Mouse (Mus musculus): Measurements from ENCODE around the gene Pitpnm1. TPM values are rescaled to one million over a fixed set of nuclear protein-coding genes. Genes with fewer than 3 reads are reported as not detected.

The Pitpnm1 gene
- polyA plus RNA-seq, 1 experiment from 2014 or later, result 13.1 TPM

DNA sequence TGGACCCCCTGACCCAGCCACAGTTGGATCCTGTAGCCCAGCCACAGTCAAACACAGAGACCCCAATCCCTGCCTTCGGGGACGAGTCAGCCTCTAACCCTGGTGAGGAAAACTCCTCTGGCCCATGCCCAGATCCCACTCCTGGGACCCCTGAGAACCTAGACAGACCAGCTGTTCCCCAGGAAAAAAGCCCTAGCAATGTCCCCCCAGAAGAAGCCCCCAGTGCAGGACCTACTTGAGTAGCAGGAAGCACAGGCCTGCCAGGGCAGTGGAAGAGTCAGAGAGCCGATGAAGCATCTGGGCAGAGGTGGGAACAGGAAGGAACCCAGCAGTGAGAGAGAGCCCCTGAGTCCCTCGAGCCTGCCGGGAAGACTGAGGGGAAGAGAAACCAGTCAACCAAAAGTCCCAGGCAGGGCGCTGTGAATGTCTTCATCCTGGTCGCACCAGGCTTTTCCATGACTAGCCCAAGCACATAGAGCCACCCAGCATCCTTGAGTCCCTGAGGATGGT, 44.0 kb downstream of the Pitpnm1 start, which contains the start of gene Cabp4:
Gene Cabp4 (minus strand): TSS at position 275 of the 510 bp plus-strand sequence.
- WGBS, result 85% methylated on average over 7 of the region's 7 CpGs
- ATAC-seq (ENCODE audit: insufficient read depth, low FRiP score, low TSS enrichment) (no peak), DNase-seq (ENCODE audit: low spot score) (no peak)
- H3K36me3 ChIP-seq (ENCODE audit: control insufficient read depth, insufficient read depth, low read length), result no peaks in the 10 kb centered on the region
- no peaks in the 10 kb centered on the region for H3K9me3 ChIP-seq (ENCODE audit: control insufficient read depth, low read length)
- no peak within 1 kb of the TSS for H3K4me2 ChIP-seq (ENCODE audit: low read depth)
- no peaks in the 10 kb centered on the region for H3K4me1 ChIP-seq (ENCODE audit: control insufficient read depth, insufficient read depth, low read length)
- H3K27ac ChIP-seq (ENCODE audit: low read depth, low read length), result no peak within 1 kb of the TSS
- no peak within 1 kb of the TSS for H3K4me3 ChIP-seq (ENCODE audit: low read depth, low read length)
- no peaks in the 10 kb centered on the region for H3K27me3 ChIP-seq (ENCODE audit: control insufficient read depth, insufficient read depth, low read length)
- H3K9ac ChIP-seq (ENCODE audit: low read length), result no peak within 1 kb of the TSS

DNA sequence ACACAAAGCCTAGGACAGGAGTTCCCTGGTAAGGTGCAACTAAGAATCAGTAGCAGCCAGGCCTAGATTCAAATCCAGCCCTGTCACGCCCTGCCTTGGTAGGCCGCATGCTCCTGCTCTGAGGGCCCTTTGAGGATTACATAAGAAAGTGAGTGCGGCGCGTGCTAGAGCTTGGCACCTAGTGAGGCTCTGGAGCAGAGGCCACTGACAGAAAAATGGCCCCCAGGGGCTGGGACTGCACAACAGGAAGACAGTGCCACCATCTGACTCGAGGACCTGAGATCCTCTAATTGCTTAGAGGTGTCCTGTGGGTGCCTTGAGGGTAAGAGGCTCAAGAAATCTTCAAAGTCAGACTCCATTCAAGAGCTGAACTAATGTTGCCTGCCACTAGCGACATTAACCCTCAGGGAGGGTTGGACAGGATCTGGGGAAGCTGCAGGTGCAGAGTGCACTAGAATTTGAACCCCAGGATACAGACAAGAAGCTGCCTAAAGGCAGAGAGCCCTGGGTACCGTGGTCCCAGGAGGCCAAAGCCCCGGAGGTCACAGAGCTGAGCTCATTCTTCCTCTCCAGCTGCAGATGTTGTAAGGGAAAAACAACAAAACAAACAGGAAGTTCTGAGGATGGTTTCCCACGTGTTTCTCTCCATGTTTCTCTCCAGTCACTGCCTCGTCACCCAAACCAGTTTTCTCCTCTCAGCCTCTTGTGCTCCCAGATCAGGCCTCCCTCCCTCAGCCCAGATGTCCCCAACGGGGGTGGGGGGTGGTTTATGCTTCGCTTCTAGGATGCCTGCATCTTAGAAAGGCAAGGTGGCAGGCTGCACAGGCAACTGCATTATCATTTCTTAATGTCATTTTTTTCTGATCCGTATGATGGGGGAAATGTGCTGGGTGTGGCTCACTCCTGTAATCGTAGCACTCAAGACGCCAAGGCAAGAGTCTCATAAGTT, 45.0 kb downstream of the Pitpnm1 start:
- 84% methylated on average over 16 of the region's 16 CpGs for WGBS
- H3K9ac ChIP-seq (ENCODE audit: low read length), result no peak overlapping the region
- H3K9me3 ChIP-seq (ENCODE audit: control insufficient read depth, low read length), result no peaks in the 10 kb centered on the region
- H3K27me3 ChIP-seq (ENCODE audit: control insufficient read depth, insufficient read depth, low read length), result no peaks in the 10 kb centered on the region
- peaks cover 8% of the 10 kb centered on the region for H3K4me1 ChIP-seq (ENCODE audit: control insufficient read depth, insufficient read depth, low read length)
- DNase-seq (ENCODE audit: low spot score), result no peak
- ATAC-seq (ENCODE audit: insufficient read depth, low FRiP score, low TSS enrichment), result no peak
- H3K27ac ChIP-seq (ENCODE audit: low read depth, low read length), result no peak overlapping the region
- H3K4me3 ChIP-seq (ENCODE audit: low read depth, low read length), result no peak overlapping the region
- H3K4me2 ChIP-seq (ENCODE audit: low read depth), result no peak overlapping the region
- H3K36me3 ChIP-seq (ENCODE audit: control insufficient read depth, insufficient read depth, low read length), result no peaks in the 10 kb centered on the region

DNA sequence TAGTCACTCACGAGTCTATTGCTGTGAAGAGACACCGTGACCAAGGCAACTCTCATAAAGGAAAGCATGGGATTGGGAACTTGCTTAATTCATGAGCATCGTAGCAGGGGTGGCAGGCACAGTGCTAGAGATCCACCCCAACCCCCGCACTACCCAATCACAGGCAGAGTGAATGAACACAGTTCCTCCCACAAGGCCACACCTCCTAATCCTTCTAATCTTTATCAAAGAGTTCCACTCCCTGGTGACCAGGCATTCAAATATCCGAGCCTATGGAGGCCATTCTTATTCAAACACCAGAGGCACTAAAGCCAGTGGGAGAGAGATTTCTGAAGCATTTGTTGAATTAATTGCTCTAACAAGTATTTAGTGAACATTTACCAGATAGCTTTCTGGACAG, 46.1 kb downstream of the Pitpnm1 start:
- 88% methylated on average over 5 of the region's 5 CpGs for WGBS
- H3K4me1 ChIP-seq (ENCODE audit: control insufficient read depth, insufficient read depth, low read length), result peaks cover 8% of the 10 kb centered on the region
- H3K27ac ChIP-seq (ENCODE audit: low read depth, low read length), result no peak overlapping the region
- H3K4me3 ChIP-seq (ENCODE audit: low read depth, low read length), result no peak overlapping the region
- no peaks in the 10 kb centered on the region for H3K27me3 ChIP-seq (ENCODE audit: control insufficient read depth, insufficient read depth, low read length)
- no peak overlapping the region for H3K4me2 ChIP-seq (ENCODE audit: low read depth)
- no peaks in the 10 kb centered on the region; the same call in 1 of the 2 replicates for H3K36me3 ChIP-seq (ENCODE audit: control insufficient read depth, insufficient read depth, low read length)
- no peak for ATAC-seq (ENCODE audit: insufficient read depth, low FRiP score, low TSS enrichment)
- H3K9ac ChIP-seq (ENCODE audit: low read length), result no peak overlapping the region
- DNase-seq (ENCODE audit: low spot score), result no peak
- no peaks in the 10 kb centered on the region for H3K9me3 ChIP-seq (ENCODE audit: control insufficient read depth, low read length)

GRCm38 (mm10) chr19:4146366-4147021, 46.7 kb downstream of the Pitpnm1 start:
- ATAC-seq (ENCODE audit: insufficient read depth, low FRiP score, low TSS enrichment) (no peak), DNase-seq (ENCODE audit: low spot score) (no peak)
- Histone ChIP-seq H3K9me3 (ENCODE audit: control insufficient read depth, low read length) (no peaks in the 10 kb centered on the region), H3K9ac (ENCODE audit: low read length) (no peak overlapping the region), H3K27ac (ENCODE audit: low read depth, low read length) (no peak overlapping the region), H3K36me3 (ENCODE audit: control insufficient read depth, insufficient read depth, low read length) (peaks cover 3% of the 10 kb centered on the region; the same call in 1 of the 2 replicates), H3K4me1 (ENCODE audit: control insufficient read depth, insufficient read depth, low read length) (peaks cover 8% of the 10 kb centered on the region), H3K4me3 (ENCODE audit: low read depth, low read length) (no peak overlapping the region), H3K4me2 (ENCODE audit: low read depth) (no peak overlapping the region), H3K27me3 (ENCODE audit: control insufficient read depth, insufficient read depth, low read length) (no peaks in the 10 kb centered on the region)
- 64% methylated on average over 12 of the region's 12 CpGs for WGBS

- DNase-seq (ENCODE audit: low spot score) (no peak), ATAC-seq (ENCODE audit: insufficient read depth, low FRiP score, low TSS enrichment) (no peak)
- H3K36me3 ChIP-seq (ENCODE audit: control insufficient read depth, insufficient read depth, low read length), result peaks cover 3% of the 10 kb centered on the region; the same call in 1 of the 2 replicates
- no peak overlapping the region for H3K4me2 ChIP-seq (ENCODE audit: low read depth)
- 61% methylated on average over 3 of the region's 3 CpGs for WGBS
- no peaks in the 10 kb centered on the region for H3K27me3 ChIP-seq (ENCODE audit: control insufficient read depth, insufficient read depth, low read length)
- H3K9ac ChIP-seq (ENCODE audit: low read length), result no peak overlapping the region
- H3K4me1 ChIP-seq (ENCODE audit: control insufficient read depth, insufficient read depth, low read length), result peaks cover 8% of the 10 kb centered on the region
- H3K4me3 ChIP-seq (ENCODE audit: low read depth, low read length), result no peak overlapping the region
- H3K27ac ChIP-seq (ENCODE audit: low read depth, low read length), result no peak overlapping the region
- no peaks in the 10 kb centered on the region for H3K9me3 ChIP-seq (ENCODE audit: control insufficient read depth, low read length)
Observed at GRCm38 (mm10) chr19:4147022-4147405, 47.2 kb downstream of the Pitpnm1 start.

GRCm38 (mm10) chr19:4147782-4148490, 48.1 kb downstream of the Pitpnm1 start:
- Histone ChIP-seq H3K9ac (ENCODE audit: low read length) (0 out of 2 replicates have a peak overlapping the region, but pooled peaks have one; percentile 2), H3K4me3 (ENCODE audit: low read depth, low read length) (peak overlapping the region; percentile 80), H3K27me3 (ENCODE audit: control insufficient read depth, insufficient read depth, low read length) (no peaks in the 10 kb centered on the region), H3K4me2 (ENCODE audit: low read depth) (peak overlapping the region; percentile 64), H3K9me3 (ENCODE audit: control insufficient read depth, low read length) (no peaks in the 10 kb centered on the region), H3K4me1 (ENCODE audit: control insufficient read depth, insufficient read depth, low read length) (peaks cover 8% of the 10 kb centered on the region), H3K36me3 (ENCODE audit: control insufficient read depth, insufficient read depth, low read length) (peaks cover 3% of the 10 kb centered on the region; the same call in 1 of the 2 replicates), H3K27ac (ENCODE audit: low read depth, low read length) (no peak overlapping the region)
- no peak for DNase-seq (ENCODE audit: low spot score)
- WGBS, result 39% methylated on average over 9 of the region's 9 CpGs
- ATAC-seq (ENCODE audit: insufficient read depth, low FRiP score, low TSS enrichment), result no peak

GRCm38 (mm10) chr19:4148491-4148806, 48.7 kb downstream of the Pitpnm1 start, which contains the start of gene Coro1b:
Gene Coro1b, plus strand, starts transcription at chr19:4148619.
- WGBS, result under 1% methylated on average over 27 of the region's 33 CpGs
- ATAC-seq (ENCODE audit: insufficient read depth, low FRiP score, low TSS enrichment) (peak; percentile 97), DNase-seq (ENCODE audit: low spot score) (peak; percentile 95)
- H3K4me3 ChIP-seq (ENCODE audit: low read depth, low read length), result peak within 1 kb of the TSS; percentile 80
- H3K27ac ChIP-seq (ENCODE audit: low read depth, low read length), result no peak within 1 kb of the TSS; the same call in 1 of the 2 replicates
- H3K36me3 ChIP-seq (ENCODE audit: control insufficient read depth, insufficient read depth, low read length), result peaks cover 3% of the 10 kb centered on the region; the same call in 1 of the 2 replicates
- no peaks in the 10 kb centered on the region for H3K27me3 ChIP-seq (ENCODE audit: control insufficient read depth, insufficient read depth, low read length)
- peak within 1 kb of the TSS; percentile 78 for H3K9ac ChIP-seq (ENCODE audit: low read length)
- H3K9me3 ChIP-seq (ENCODE audit: control insufficient read depth, low read length), result no peaks in the 10 kb centered on the region
- peaks cover 8% of the 10 kb centered on the region for H3K4me1 ChIP-seq (ENCODE audit: control insufficient read depth, insufficient read depth, low read length)
- peak within 1 kb of the TSS; percentile 64 for H3K4me2 ChIP-seq (ENCODE audit: low read depth)

GRCm38 (mm10) chr19:4148819-4149218, 49.0 kb downstream of the Pitpnm1 start:
- peaks cover 8% of the 10 kb centered on the region for H3K4me1 ChIP-seq (ENCODE audit: control insufficient read depth, insufficient read depth, low read length)
- WGBS, result 6% methylated on average over 6 of the region's 8 CpGs
- no peak overlapping the region; the same call in 1 of the 2 replicates for H3K27ac ChIP-seq (ENCODE audit: low read depth, low read length)
- H3K4me2 ChIP-seq (ENCODE audit: low read depth), result peak overlapping the region; percentile 64
- no peaks in the 10 kb centered on the region for H3K9me3 ChIP-seq (ENCODE audit: control insufficient read depth, low read length)
- ATAC-seq (ENCODE audit: insufficient read depth, low FRiP score, low TSS enrichment) (no peak), DNase-seq (ENCODE audit: low spot score) (no peak)
- no peaks in the 10 kb centered on the region for H3K27me3 ChIP-seq (ENCODE audit: control insufficient read depth, insufficient read depth, low read length)
- H3K36me3 ChIP-seq (ENCODE audit: control insufficient read depth, insufficient read depth, low read length), result peaks cover 3% of the 10 kb centered on the region; the same call in 1 of the 2 replicates
- H3K4me3 ChIP-seq (ENCODE audit: low read depth, low read length), result peak overlapping the region; percentile 80
- H3K9ac ChIP-seq (ENCODE audit: low read length), result peak overlapping the region; percentile 78
